Mouse (Mus musculus) thymus, postnatal 4 days (tissue): ENCODE data around the gene Cutal.
"Not testable (repeated sequence)": the region's sequence is repeated elsewhere in the genome, so short reads cannot be mapped to it uniquely, and the experiment has no call there.

Experiments
- DNase-seq: peaks from one replicate; pipeline ENCODE4 v3.0.0; 2021

Gene Cutal

DNA sequence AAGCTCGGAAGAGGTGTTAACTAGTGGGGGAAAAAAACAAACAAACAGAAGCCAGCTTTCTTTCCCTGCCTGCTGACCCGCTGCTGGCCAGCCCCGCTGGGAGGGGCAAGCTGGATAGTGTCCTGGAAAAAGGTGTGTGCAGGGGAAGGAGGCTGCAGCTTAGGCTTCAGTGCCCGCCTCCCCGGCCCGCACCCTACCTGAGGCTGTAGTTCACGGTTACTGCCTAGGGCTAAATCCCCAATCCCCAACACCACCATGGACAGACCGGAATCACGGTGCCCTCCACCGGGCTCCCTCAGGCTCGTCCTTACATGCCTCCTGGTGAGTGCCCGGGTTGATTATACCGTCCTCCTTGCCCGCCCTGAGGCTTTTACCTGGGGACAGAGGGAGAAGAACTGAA, at the start of gene Cutal:
Gene Cutal (plus strand): TSS at position 126 of the 400 bp plus-strand sequence.
- no peak for DNase-seq

DNA sequence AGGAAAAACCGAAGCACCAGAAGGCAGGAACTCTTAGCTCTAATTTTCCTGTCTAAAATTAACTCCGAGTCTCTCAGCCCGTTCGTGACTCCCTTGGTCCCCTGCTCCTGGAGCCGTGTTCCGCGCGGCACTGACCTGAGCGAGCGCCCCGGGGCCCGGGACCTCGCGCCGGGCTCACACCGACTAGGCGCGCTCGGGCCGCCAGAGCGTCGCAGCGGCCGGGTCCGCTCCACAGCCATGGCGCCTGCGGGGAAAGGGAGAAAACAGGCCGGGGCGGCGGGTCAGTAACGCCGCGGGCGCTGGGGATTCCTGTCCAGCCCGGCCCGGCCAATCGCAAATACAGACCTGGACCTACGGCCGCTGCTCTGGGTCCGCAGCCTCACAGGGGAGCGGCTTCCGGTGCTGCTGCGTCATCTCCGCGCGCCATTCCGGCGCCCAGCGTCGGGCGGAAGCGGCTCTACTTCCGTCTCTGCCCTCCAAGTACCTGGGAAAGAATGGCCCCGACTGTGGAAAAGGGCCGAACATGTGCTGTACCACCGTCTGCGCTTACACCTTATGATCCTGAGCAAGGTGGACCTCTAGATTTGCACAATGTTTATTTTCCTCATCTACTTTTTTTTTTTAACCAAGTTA, 48.3 kb upstream of the Cutal start, which contains the start of gene Fbxw2:
Gene Fbxw2 (minus strand): TSS at position 485 of the 633 bp plus-strand sequence.
- peak; percentile 94 for DNase-seq

- no peak for DNase-seq
Observed at GRCm38 (mm10) chr2:34826460-34827231, 47.5 kb upstream of the Cutal start.

GRCm38 (mm10) chr2:34827591-34827990, 46.6 kb upstream of the Cutal start:
- DNase-seq, result no peak

DNA sequence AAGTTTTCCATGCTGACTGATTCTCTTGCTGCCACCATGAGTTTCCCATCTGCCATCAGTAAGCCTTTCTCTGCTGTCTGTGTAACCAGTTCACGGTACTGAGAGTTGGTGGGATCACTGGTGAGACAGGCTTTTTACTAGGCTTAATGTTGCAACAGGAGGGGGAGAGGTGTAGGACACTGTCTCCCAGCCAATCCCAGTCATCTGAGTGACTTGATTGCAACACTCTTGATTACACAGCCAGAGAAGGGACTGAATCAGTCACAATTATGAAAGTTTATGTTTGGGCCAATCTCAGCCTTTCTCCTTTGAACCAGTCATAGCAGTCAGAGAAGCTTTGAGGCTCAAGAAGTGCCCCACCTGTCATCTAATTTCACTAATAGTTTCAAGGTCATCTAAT, 46.2 kb upstream of the Cutal start:
- DNase-seq, result no peak

DNA sequence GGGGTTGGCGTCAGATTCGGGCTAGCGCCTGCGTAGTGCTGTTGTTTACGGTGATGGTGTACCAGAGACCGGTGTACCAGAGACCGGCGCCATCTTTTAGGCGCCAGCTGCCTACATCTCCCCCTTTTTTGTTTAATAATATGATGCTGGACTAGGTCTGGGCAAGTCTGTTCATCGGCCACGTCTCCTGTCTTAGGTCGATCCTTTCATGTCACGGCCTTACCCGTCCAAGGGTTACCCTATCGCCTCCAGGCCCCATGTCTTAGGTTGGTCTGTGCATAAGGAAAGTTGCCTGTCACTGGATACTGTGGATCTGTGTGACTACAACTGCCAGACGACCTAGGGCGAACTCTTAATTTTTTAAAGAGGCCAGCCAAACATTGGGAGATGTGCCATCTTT, 44.1 kb upstream of the Cutal start:
- DNase-seq, result not testable (repeated sequence)

DNA sequence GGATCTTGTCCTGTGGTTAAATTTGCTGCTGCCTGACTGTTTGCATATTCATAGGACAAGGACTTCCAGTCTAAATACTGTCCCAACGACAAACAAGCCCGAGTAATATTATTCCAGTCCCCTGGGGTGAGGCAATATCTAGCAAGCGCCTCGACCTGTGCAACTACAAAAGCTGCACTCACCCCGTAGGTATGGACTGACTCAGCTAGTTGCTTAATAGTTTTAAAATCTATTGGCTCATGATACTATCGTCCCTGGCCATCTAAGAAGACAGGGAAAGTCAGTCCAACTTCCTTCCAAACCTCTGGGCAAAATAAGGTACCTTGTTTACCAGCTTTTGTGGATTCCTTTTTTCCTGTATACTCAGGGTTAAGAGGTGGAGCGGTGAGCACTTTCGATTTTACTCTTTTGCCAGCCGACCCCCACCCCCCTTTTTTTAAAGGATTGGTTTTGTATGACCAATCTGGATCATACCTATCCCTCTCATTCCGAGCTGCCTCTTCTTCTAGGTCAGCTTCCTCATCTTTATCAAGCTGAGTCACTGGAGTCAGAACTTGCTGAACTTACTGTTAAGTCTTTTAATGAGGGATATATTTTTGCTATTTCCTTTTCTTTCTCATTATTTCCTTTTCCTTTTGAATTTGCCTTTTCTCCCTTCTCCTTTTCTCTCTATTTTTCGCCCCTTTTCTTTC, 41.3 kb upstream of the Cutal start, which contains the start of gene Gm34653:
Gene Gm34653 (plus strand): TSS at position 242 of the 692 bp plus-strand sequence.
- DNase-seq, result not testable (repeated sequence)

GRCm38 (mm10) chr2:34833624-34834023, 40.6 kb upstream of the Cutal start:
- no peak for DNase-seq

DNA sequence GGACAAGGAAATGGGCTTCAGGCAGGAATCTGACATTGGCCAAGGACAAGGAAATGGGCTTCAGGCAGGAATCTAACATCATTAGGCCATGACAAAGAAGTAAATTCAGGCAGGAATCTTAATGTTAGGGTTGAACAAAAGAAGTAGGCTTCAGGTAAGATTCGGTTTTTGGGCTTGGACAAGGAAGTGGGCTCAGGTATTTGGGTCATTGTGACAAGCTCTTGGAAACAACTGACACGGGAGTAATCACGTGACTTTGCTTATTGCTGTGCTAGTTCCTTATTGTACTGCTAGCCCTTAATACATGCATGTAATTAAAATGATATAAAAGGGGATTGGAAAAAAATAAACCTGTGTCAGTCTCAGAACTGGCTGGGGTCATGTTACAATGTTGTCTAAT, 38.5 kb upstream of the Cutal start:
- DNase-seq, result no peak

DNA sequence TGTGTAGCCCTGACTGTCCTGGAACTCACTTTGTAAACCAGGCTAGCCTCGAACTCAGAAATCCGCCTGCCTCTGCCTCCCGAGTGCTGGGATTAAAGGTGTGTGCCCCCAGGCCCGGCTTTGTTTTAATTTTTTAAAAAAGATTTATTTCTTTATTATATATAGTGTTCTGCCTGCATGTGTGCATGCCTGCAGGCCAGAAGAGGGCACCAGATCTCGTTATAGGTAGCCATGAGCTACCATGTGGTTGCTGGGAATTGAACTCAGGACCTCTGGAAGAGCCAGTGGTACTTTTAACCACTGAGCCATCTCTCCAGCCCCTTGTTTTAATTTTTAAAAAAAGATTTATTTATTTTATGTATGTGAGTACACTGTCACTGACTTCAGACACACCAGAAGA, 34.1 kb upstream of the Cutal start:
- peak; percentile 27 for DNase-seq

DNA sequence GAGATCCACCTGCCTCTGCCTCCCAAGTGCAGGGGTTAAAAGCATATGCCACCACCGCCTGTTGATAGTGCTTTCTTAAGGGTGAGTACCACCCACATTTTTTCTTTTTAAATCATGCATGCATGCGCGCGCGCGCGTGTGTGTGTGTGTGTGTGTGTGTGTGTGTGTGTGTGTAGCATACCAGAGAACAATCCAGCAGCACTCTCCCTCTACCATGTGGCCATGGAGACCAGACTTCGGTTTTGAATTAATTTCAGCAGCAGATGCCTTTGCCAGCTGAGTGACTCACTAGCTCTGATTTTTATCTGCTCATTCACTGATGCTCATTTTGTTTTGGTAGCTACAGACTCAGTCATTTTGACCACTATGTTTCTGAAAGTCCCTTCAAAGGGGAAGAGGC, 32.5 kb upstream of the Cutal start:
- DNase-seq, result no peak

GRCm38 (mm10) chr2:34843211-34843939, 30.8 kb upstream of the Cutal start:
- no peak for DNase-seq

- DNase-seq, result no peak
Observed at GRCm38 (mm10) chr2:34847702-34848101, 26.5 kb upstream of the Cutal start.

DNA sequence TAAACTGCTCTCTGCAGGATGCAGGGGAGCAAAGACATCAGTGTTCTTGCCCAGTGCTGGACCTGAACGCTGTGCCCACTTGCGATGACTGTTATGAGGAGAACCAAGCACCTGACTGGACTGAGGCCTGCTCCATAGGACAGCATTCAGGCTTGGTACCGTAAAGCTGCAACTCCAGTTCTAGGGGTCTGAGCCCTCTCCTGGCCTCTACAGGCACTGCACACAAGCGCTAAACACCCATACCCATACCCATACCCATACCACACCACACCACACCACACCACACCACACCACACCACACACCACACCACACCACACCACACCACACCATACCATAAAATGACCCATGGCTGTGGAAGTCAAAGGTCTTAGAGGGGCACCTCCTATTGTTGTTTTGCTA, 18.9 kb upstream of the Cutal start:
- DNase-seq, result peak; percentile 38

DNA sequence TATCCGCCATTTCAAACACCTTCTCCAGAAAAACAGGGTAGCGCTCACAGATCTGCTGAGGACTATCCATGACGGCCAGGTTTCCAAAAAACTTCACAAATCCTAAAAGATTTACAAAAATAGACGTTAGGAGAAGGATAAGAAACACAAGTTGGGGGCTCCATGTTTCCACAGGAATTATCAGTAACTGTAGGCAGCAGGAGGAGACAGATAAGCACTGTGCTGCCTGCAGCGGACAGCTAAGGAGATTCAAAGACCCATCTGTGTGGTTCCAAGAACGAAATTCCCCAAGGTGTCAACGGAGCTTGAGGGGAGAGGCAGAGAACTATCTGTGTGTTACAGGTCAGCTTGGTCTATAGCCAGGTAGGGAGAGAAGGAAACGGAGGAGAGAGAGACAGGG, 16.5 kb upstream of the Cutal start:
- no peak for DNase-seq

DNA sequence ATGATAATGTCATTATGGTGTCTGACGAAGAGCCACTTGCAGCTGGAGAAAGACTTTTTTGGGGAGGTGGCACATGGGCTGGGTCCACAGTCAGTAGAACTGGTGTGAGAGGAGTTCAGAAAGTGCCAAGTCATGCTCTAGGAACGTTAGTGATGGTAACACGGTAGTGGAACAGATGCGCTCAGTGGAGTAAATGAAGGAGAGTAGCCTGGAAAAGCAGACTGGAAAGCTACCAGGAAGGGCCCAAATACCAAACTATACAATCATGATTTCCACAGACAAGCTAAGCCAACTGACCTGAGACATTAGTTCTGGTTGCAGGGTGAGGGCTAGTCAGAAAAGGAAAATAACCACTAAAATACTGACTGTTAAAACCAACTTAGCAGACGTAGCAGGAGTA, 4.5 kb upstream of the Cutal start:
- DNase-seq, result no peak

DNA sequence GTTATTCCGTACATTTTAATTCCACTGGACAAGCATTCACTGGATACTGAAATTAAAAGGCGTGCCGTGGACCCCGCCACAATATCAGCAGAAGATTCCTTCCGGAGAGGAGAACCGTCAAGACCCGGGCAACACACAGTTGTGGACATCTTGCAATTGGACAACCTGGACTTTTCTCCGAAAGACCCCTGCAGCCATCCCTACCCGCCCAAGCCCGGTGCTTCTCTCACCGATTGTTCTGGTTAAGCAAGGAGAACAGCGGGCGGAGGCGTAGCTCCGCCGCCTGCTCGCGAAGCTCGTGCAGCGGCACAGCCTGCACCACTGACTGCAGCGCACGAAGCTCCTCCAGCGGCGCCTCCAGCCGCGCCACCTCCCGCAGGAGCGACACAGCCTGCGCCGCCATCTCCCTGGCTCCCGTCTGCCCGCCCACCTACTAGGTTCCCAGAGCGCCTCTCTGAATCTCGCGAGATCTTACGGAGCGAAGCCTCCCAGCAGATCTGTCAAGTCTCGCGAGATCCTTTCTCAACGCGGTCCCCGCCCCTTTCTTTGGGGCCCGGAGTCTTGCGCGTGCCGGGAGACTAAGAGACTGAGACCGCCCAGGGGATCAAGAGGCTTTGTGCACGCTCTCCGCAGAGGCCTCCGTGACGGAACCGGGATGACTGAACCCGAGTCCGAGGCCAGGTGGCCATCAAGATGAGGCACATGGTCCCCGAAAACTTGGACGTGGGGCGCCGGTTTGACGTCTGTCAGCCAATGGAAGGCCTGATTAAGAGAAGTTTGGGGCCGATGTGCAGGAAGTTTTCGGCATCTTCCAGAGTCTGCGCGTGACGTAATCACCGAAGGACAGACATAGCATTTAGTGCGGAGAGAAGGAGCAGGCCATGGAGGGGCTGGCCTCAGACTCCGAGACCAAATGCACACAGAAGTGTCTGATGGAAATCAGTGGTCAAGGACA, 3.4 kb upstream of the Cutal start:
- DNase-seq, result peak; percentile 92

GRCm38 (mm10) chr2:34874816-34875345, 685 bp downstream of the Cutal start, which contains the start of gene Psmd5:
Gene Psmd5 (minus strand): TSS chr2:34874968.
- DNase-seq, result no peak

GRCm38 (mm10) chr2:34880054-34880453, 5.9 kb downstream of the Cutal start:
- DNase-seq, result no peak

- no peak for DNase-seq
Observed at GRCm38 (mm10) chr2:34882757-34883156, 8.6 kb downstream of the Cutal start.

GRCm38 (mm10) chr2:34883190-34883589, 9.0 kb downstream of the Cutal start:
- DNase-seq, result no peak
